Mouse (Mus musculus): Measurements from ENCODE around the gene Aaas. TPM values are rescaled to one million over a fixed set of nuclear protein-coding genes. Genes with fewer than 3 reads are reported as not detected.

Gene Aaas
- 45.9 TPM for total RNA-seq (2023)

GRCm38 (mm10) chr15:102350138-102350941, at the start of gene Aaas:
TSS of gene Aaas (minus strand) at chr15:102350771.

DNA sequence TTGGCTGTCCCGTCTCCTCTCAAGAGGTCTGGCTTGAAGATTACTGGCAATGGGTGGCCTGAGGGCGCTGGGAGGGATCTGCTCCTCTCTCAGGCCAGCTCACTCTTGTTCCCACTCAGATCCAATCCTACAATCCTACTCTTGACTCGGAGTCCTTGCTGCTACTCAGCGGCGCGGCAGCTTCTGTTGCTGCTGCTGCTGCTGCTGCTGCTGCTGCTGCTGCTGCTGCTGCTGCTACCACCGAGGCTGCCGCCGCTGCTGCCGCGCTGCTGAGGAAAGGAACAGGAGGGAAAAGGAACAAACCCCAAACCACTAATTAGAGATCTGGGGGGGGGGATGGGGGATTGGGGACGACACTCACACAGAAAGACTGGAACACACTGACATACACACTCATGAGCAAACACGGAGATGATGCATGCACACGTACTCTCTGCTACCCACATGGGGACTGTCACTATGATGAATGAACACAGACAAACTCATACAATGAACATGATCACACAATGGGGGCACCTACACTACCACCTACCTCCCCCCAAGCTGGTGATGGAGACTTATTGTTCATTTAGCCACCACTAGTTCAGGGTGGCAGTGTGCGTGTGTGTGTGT, 16.3 kb upstream of the Aaas start, which contains the start of gene Sp7:
TSS of gene Sp7 (minus strand) at position 450 of the 612 bp plus-strand sequence.

DNA sequence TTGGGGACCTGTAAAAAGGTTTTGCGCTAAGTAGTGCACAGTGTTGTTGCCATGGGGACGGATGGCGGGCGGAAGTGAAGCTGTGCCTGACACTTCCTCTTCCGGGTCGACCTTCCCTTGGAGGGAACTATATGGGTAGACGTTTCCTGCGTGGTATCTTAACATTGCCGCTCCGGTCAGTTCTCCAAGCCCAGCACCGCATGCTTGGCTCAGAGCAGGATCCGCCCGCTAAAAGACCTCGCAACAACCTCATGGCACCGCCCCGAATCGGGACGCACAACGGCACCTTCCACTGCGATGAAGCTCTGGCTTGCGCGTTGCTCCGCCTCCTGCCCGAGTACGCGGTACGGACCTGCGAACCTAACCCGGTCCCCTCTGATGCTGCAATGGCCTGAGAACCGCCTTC, 19.0 kb downstream of the Aaas start, which contains the start of gene Myg1:
TSS of gene Myg1 (plus strand) at position 100 of the 406 bp plus-strand sequence.

DNA sequence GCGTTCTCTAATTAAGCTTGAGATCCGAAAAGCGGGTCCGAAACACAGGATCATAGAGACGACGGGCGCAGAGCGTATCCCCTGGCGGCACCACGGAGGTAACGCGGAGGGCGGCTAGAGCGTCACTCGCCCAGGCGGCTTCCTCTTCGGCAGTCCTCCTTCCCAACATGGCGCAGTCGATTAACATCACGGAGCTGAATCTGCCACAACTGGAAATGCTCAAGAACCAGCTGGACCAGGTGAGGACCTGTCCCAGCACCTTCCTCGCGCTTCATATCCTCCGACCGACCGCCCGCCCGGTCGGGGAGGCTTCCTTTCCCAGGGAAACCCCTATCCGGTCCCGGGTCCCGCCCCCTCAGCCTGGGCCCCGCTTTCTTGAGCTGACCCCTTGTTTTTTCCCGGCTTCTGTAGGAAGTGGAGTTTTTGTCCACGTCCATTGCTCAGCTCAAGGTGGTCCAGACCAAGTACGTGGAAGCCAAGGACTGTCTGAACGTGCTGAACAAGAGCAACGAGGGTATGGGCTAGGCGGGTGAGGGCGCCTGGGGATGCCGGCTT, 24.5 kb downstream of the Aaas start, which contains the start of gene Pfdn5:
TSS of gene Pfdn5 (plus strand) at position 95 of the 555 bp plus-strand sequence.

DNA sequence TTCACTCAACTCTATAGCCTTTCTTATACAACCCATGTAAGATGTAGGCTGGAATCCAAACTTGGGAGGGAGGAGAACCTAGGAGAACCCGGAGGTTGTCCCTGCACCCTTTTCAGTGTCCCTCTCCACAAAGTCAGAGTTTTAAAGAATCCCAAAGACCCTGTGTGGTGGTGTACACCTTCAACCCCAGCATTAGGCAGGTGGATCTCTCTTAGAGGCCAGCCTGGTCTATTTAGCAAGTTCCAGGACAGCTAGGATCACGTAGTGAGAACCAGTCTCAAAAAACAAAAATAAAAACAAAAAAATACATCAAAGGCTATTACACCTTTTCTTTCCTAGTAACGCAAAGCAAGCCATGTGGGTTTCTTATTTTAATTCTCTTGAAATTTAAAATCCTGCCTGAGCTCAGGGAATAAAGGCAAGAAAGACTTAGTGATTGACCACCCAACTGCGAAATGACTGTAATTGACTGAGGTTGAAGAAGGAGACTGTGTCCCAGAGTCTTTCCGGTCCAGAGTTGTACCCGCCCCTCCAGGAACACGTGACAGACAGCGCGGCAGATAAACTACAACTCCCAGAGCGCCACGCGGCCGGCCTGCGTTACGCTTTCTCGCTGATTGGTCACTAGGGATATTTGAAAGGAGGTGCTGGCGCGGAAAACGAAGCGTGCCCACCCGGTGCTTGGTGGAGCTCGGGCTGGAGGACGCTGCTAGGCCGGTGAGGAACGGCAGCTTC, 54.8 kb downstream of the Aaas start, which contains the start of gene Espl1:
TSS of gene Espl1 (plus strand) at position 634 of the 735 bp plus-strand sequence.

Other genes starting within 250 kb of the Aaas start
- 30.4 TPM for gene Spryd3, start 214.5 kb downstream of the Aaas start, total RNA-seq (2023)
- gene Igfbp6, start 206.4 kb downstream of the Aaas start, total RNA-seq (2023): 7.7 TPM
- gene Soat2, start 200.2 kb downstream of the Aaas start, total RNA-seq (2023): 1.1 TPM
- 113 TPM for gene Zfp740, start 147.5 kb downstream of the Aaas start, total RNA-seq (2023)
- 24.6 TPM for gene Csad, start 146.0 kb downstream of the Aaas start, total RNA-seq (2023)
- gene Itgb7, start 118.8 kb downstream of the Aaas start, total RNA-seq (2023): 694 TPM
- gene Rarg, start 93.3 kb downstream of the Aaas start, total RNA-seq (2023): 27.7 TPM
- not detected for gene Gm9918, start 80.2 kb downstream of the Aaas start, total RNA-seq (2023)
- gene Mfsd5, start 71.3 kb downstream of the Aaas start, total RNA-seq (2023): 28.6 TPM
- 0.71 TPM for gene Espl1, start 54.5 kb downstream of the Aaas start, total RNA-seq (2023)
- gene Pfdn5, start 24.7 kb downstream of the Aaas start, total RNA-seq (2023): 522 TPM
- gene Myg1, start 19.1 kb downstream of the Aaas start, total RNA-seq (2023): 78.3 TPM
- gene Sp7, start 16.4 kb upstream of the Aaas start, total RNA-seq (2023): not detected
- 133 TPM for gene Sp1, start 55.4 kb upstream of the Aaas start, total RNA-seq (2023)
- gene Amhr2, start 94.6 kb upstream of the Aaas start, total RNA-seq (2023): 0.74 TPM
- 45.7 TPM for gene Prr13, start 108.3 kb upstream of the Aaas start, total RNA-seq (2023)
- 825 TPM for gene Pcbp2, start 119.8 kb upstream of the Aaas start, total RNA-seq (2023)
- gene Gm10337, start 153.0 kb upstream of the Aaas start, total RNA-seq (2023): 25.0 TPM
- 5.8 TPM for gene Map3k12, start 166.3 kb upstream of the Aaas start, total RNA-seq (2023)
- 58.2 TPM for gene Tarbp2, start 167.4 kb upstream of the Aaas start, total RNA-seq (2023)
- 22.5 TPM for gene Npff, start 174.2 kb upstream of the Aaas start, total RNA-seq (2023)

Measured in CD4-positive naive resting alpha-beta T cell, adult 57 days (primary cell).